In genomic region chr12:79944714-79945493, GRCm38 (mm10) we compare ENCODE assay signal across 8 mouse cellular contexts.
DNase-seq lines count a peak whose midpoint lies in the region; ATAC-seq and TF ChIP-seq lines count a peak whose summit lies in the region.

No protein-coding gene starts in this region.

- DNase-seq in testis, postnatal 14 days (ENCODE audit: low spot score): no peak
- DNase-seq in heart, adult 18-20 months: peak; percentile 77 to 85
- no peak for DNase-seq in layer of hippocampus, adult 9-11 months
- DNase-seq in B cell, adult 2 months: no peak

- H3K4me1 ChIP-seq in testis, adult 2 months (ENCODE audit: control insufficient read depth, insufficient read depth, low read length): peaks cover 16% of the 10 kb centered on the region
- peaks cover 13% of the 10 kb centered on the region for H3K4me1 ChIP-seq in intestine, postnatal 0 days (replicated peaks; ENCODE audit: control insufficient read depth, insufficient read depth, low read length)
- peaks cover 28% of the 10 kb centered on the region for H3K4me1 ChIP-seq in liver, embryonic 15.5 days (replicated peaks)
- peaks cover 14% of the 10 kb centered on the region for H3K4me1 ChIP-seq in small intestine, adult 2 months (ENCODE audit: control insufficient read depth, insufficient read depth, insufficient read length, low read length)

- no peaks in the 10 kb centered on the region for H3K36me3 ChIP-seq in testis, adult 2 months (ENCODE audit: control insufficient read depth, insufficient read depth, low read length)
- H3K36me3 ChIP-seq in intestine, postnatal 0 days (ENCODE audit: control insufficient read depth, insufficient read depth): no peaks in the 10 kb centered on the region
- no peaks in the 10 kb centered on the region for H3K36me3 ChIP-seq in liver, embryonic 15.5 days (replicated peaks)
- H3K36me3 ChIP-seq in small intestine, adult 2 months (ENCODE audit: control insufficient read depth, insufficient read depth, low read length): no peaks in the 10 kb centered on the region

- TF ChIP-seq CTCF in testis, adult 2 months (IDR thresholded peaks at IDR 0.05; ENCODE audit: control insufficient read depth, insufficient read depth, insufficient replicate concordance, low read depth, low read length): no peak
- TF ChIP-seq CTCF in intestine, postnatal 0 days (IDR thresholded peaks at IDR 0.05; ENCODE audit: low read depth): no peak
- no peak for TF ChIP-seq CTCF in small intestine, adult 2 months (IDR thresholded peaks at IDR 0.05; ENCODE audit: extremely low read depth, insufficient read length, insufficient replicate concordance, low read depth, low read length)

- peak overlapping the region; percentile 51 for H3K27ac ChIP-seq in testis, adult 2 months (ENCODE audit: control insufficient read depth, insufficient read depth, low read depth, low read length)
- H3K27ac ChIP-seq in intestine, postnatal 0 days (ENCODE audit: low read depth, low read length): peak overlapping the region; percentile 78
- H3K27ac ChIP-seq in liver, embryonic 15.5 days (replicated peaks): peak overlapping the region; percentile 77
- peak overlapping the region; percentile 85 for H3K27ac ChIP-seq in small intestine, adult 2 months (ENCODE audit: insufficient read depth, low read depth, low read length)

- ATAC-seq in intestine, postnatal 0 days: peak; percentile 72
- peak; percentile 70 for ATAC-seq in liver, embryonic 15.5 days (ENCODE audit: insufficient read depth)

- H3K27me3 ChIP-seq in testis, adult 2 months (ENCODE audit: control insufficient read depth, insufficient read depth, low read length): no peaks in the 10 kb centered on the region
- H3K27me3 ChIP-seq in intestine, postnatal 0 days (replicated peaks; ENCODE audit: control insufficient read depth, insufficient read depth, low read length): no peaks in the 10 kb centered on the region
- no peaks in the 10 kb centered on the region for H3K27me3 ChIP-seq in liver, embryonic 15.5 days
- H3K27me3 ChIP-seq in small intestine, adult 2 months (ENCODE audit: control insufficient read depth, insufficient read depth, low read length): no peaks in the 10 kb centered on the region

- no peak overlapping the region for H3K4me2 ChIP-seq in intestine, postnatal 0 days (replicated peaks; ENCODE audit: low read depth)
- no peak overlapping the region for H3K4me2 ChIP-seq in liver, embryonic 15.5 days

- no peak overlapping the region for H3K9ac ChIP-seq in intestine, postnatal 0 days (ENCODE audit: low read depth, low read length)
- H3K9ac ChIP-seq in liver, embryonic 15.5 days: no peak overlapping the region

- no peak for TF ChIP-seq POLR2A in testis, adult 2 months (IDR thresholded peaks at IDR 0.05; ENCODE audit: control insufficient read depth, low read depth, low read length)
- TF ChIP-seq POLR2A in small intestine, adult 2 months (IDR thresholded peaks at IDR 0.05; ENCODE audit: low read depth, low read length): no peak

- WGBS in intestine, postnatal 0 days: 10% methylated on average over 6 of the region's 6 CpGs
- 18% methylated on average over 6 of the region's 6 CpGs for WGBS in liver, embryonic 15.5 days (ENCODE audit: insufficient replicate concordance)
- WGBS in small intestine, adult 2 months: 22% methylated on average over 6 of the region's 6 CpGs

- no peaks in the 10 kb centered on the region for H3K9me3 ChIP-seq in intestine, postnatal 0 days (ENCODE audit: control insufficient read depth)
- H3K9me3 ChIP-seq in liver, embryonic 15.5 days (replicated peaks): no peaks in the 10 kb centered on the region

- H3K4me3 ChIP-seq in testis, adult 2 months (ENCODE audit: control insufficient read depth, low read depth, low read length): no peak overlapping the region
- no peak overlapping the region for H3K4me3 ChIP-seq in intestine, postnatal 0 days (ENCODE audit: low read depth, low read length)
- H3K4me3 ChIP-seq in liver, embryonic 15.5 days (replicated peaks): no peak overlapping the region
- H3K4me3 ChIP-seq in small intestine, adult 2 months (ENCODE audit: low read depth, low read length): no peak overlapping the region

Comparison
In these comparisons a context has a peak if more than half of its experiments do, and no peak if none do; other contexts are left out.
1. DNase-seq: peak in heart, adult 18-20 months (2 of 2); none in testis, postnatal 14 days (single experiment), layer of hippocampus, adult 9-11 months (single experiment) and B cell, adult 2 months (0 of 2).
2. Peak in every context shown above with its lines, with median percentiles within 50 percentile points of each other: H3K27ac ChIP-seq.